ENCODE assay signal across 14 mouse cellular contexts in genomic region chr14:29608761-29609160, GRCm38 (mm10).
"Had no signal": no experiment of that assay in that cellular context is flagged by ENCODE, and none has a peak within 500 bp of the region (broad histone marks: within the 10 kb centered on the region; RNA-seq: fewer than 3 reads in every experiment).

No protein-coding gene starts in this region.

- DNase-seq: kidney, adult 8-10 months; kidney, postnatal 10 days; kidney, postnatal 36 days; liver; lung, adult 18-20 months; lung, postnatal 10 days; lung, postnatal 36 days; midbrain, embryonic 14.5 days; right cerebral cortex, adult 18-20 months; right cerebral cortex, postnatal 14 days; right cerebral cortex, postnatal 4 days; thymus, adult 2 months; thymus, postnatal 14 days; thymus, postnatal 4 days had no signal
